Mouse (Mus musculus): Measurements from ENCODE around the gene Gm17535. TPM values are rescaled to one million over a fixed set of nuclear protein-coding genes. Genes with fewer than 3 reads are reported as not detected.

Gene Gm17535
- not detected in 2 replicates for polyA plus RNA-seq (2015; fragmentation: Nextera tagmentation; extraction: Ambion mirVana)

GRCm38 (mm10) chr9:3034299-3034698, at the start of gene Gm17535:
TSS of gene Gm17535 (plus strand) at chr9:3034599.

GRCm38 (mm10) chr9:3000445-3000972, 33.9 kb upstream of the Gm17535 start, which contains the start of gene Gm10722:
TSS of gene Gm10722 (plus strand) at chr9:3000922.

GRCm38 (mm10) chr9:3002794-3003396, 31.5 kb upstream of the Gm17535 start, which contains the start of gene Gm11168:
TSS of gene Gm11168 (plus strand) at chr9:3003346.

GRCm38 (mm10) chr9:3012733-3013279, 21.6 kb upstream of the Gm17535 start, which contains the start of gene Gm10721:
TSS of gene Gm10721 (plus strand) at chr9:3013140.

GRCm38 (mm10) chr9:3015354-3015753, 19.0 kb upstream of the Gm17535 start, which contains the start of gene Gm10720:
TSS of gene Gm10720 (plus strand) at chr9:3015654.

GRCm38 (mm10) chr9:3017108-3017507, 17.3 kb upstream of the Gm17535 start, which contains the start of gene Gm10719:
TSS of gene Gm10719 (plus strand) at chr9:3017408.

GRCm38 (mm10) chr9:3023312-3023984, 11.0 kb upstream of the Gm17535 start, which contains the start of gene Gm10718:
TSS of gene Gm10718 (plus strand) at chr9:3023547.

GRCm38 (mm10) chr9:3024912-3025467, 9.4 kb upstream of the Gm17535 start, which contains the start of gene Gm10717:
TSS of gene Gm10717 (plus strand) at chr9:3025417.

GRCm38 (mm10) chr9:3036577-3036976, 2.2 kb downstream of the Gm17535 start, which contains the start of gene Gm10715:
TSS of gene Gm10715 (plus strand) at chr9:3036877.

Small RNA genes within 50 kb of the gene (microRNA-seq; reads per million reads assigned to microRNA genes)
- gene Mir101c (ENCODE audit: borderline replicate concordance, insufficient number of aligned reads): not detected

Other genes with a start within 250 kb of the Gm17535 start
- not detected in 2 replicates for gene Gm10722, start 33.7 kb upstream of the Gm17535 start, polyA plus RNA-seq (2015; fragmentation: Nextera tagmentation; extraction: Ambion mirVana)
- gene Gm11168, start 31.3 kb upstream of the Gm17535 start, polyA plus RNA-seq (2015; fragmentation: Nextera tagmentation; extraction: Ambion mirVana): not detected in 2 replicates
- 0.25 TPM in 1 of 2 replicates, not detected in the other for gene Gm10721, start 21.5 kb upstream of the Gm17535 start, polyA plus RNA-seq (2015; fragmentation: Nextera tagmentation; extraction: Ambion mirVana)
- gene Gm10720, start 18.9 kb upstream of the Gm17535 start, polyA plus RNA-seq (2015; fragmentation: Nextera tagmentation; extraction: Ambion mirVana): not detected in 2 replicates
- 0.25 TPM in 1 of 2 replicates, not detected in the other for gene Gm10719, start 17.2 kb upstream of the Gm17535 start, polyA plus RNA-seq (2015; fragmentation: Nextera tagmentation; extraction: Ambion mirVana)
- 0.39 TPM in 1 of 2 replicates, not detected in the other for gene Gm10718, start 11.1 kb upstream of the Gm17535 start, polyA plus RNA-seq (2015; fragmentation: Nextera tagmentation; extraction: Ambion mirVana)
- 0.23 TPM in 1 of 2 replicates, not detected in the other for gene Gm10717, start 9.2 kb upstream of the Gm17535 start, polyA plus RNA-seq (2015; fragmentation: Nextera tagmentation; extraction: Ambion mirVana)
- gene Gm10715, start 2.3 kb downstream of the Gm17535 start, polyA plus RNA-seq (2015; fragmentation: Nextera tagmentation; extraction: Ambion mirVana): not detected in 2 replicates